Mouse (Mus musculus): ENCODE data around the gene Igf2. TPM values are rescaled to one million over a fixed set of nuclear protein-coding genes. Genes with fewer than 3 reads are reported as not detected.

Gene Igf2
- total and polyA plus RNA-seq, 3 experiments: not detected

DNA sequence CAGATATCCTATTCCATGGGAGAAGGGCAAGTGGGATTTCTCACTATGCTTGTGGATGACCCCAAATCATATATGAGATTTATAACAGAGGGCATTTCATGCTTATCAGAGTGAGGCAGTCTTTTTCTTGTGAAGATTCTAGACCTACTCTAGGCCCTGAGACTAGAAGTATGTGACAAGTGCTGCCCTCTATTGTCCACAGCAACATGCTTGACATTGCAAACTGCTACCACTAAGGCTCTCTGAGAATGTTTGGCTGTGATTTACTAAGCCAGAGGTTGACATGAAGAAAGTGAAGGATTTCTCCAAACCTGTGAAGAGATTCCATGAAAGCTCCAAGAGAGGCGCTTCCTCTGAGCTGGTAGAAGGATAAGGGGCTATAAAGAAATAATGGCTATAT is 4.5 kb upstream of the Igf2 start:
- dilution Hi-C loops (cut with MboI; ENCODE audit: extremely low pct_ligation_motif_present, extremely low pct_unique_long_range_greater_than_20kb, low sequenced_read_pairs): no loop called here
- in situ Hi-C loops (cut with MboI; ENCODE audit: low pct_ligation_motif_present, low pct_unique_long_range_greater_than_20kb, low sequenced_read_pairs): loop anchor here (10.0 kb wide), 2 partner anchors 126 to 336 kb away; no protein-coding TSS in a partner anchor
- Histone ChIP-seq H3K79me2 (replicated peaks; ENCODE audit: control insufficient read depth, extremely low read depth, insufficient read depth, poor library complexity, severe bottlenecking) (no peaks in the 10 kb centered on the region), H3K9me3 (replicated peaks; ENCODE audit: low read length) (peaks cover 22% of the 10 kb centered on the region), H3K27me3 (replicated peaks) (peaks cover 32% of the 10 kb centered on the region), H3K36me3 (replicated peaks in 1 of 2; ENCODE audit: control insufficient read depth in 1 of 2, insufficient read depth in 1 of 2, low read length in 1 of 2) (no peaks in the 10 kb centered on the region), H3K4me2 (ENCODE audit: insufficient read depth, low read depth, poor library complexity, severe bottlenecking) (no peak overlapping the region), H3K4me1 (ENCODE audit: control insufficient read depth in 1 of 2, insufficient read depth in 2 of 2) (no peaks in the 10 kb centered on the region), H3K4me3 (replicated peaks in 1 of 3; ENCODE audit: low read depth in 2 of 3, low read length in 2 of 3, poor library complexity in 1 of 3) (no peak overlapping the region), H3K27ac (ENCODE audit: insufficient read depth, low read depth) (no peak overlapping the region), H3K9ac (ENCODE audit: insufficient read depth, low read depth) (no peak overlapping the region)
- TF ChIP-seq ELF1 (IDR thresholded peaks at IDR 0.05; ENCODE audit: low read depth, low read length) (no peak), NELFE (IDR thresholded peaks at IDR 0.05; ENCODE audit: low read depth, low read length) (no peak), ZC3H11A (IDR thresholded peaks at IDR 0.05; ENCODE audit: low read depth, low read length) (no peak), POLR2A (IDR thresholded peaks at IDR 0.05; ENCODE audit: low read depth, low read length) (no peak), CTCF (conservative IDR thresholded peaks at IDR 0.05 in 1 of 2, IDR thresholded peaks at IDR 0.05 in 1 of 2; ENCODE audit: low read depth in 2 of 2, low read length in 2 of 2) (no peak; a peak in 1 of 4 replicates), SMC3 (IDR thresholded peaks at IDR 0.05; ENCODE audit: low read depth, low read length) (no peak), SIN3A (IDR thresholded peaks at IDR 0.05; ENCODE audit: low read length) (no peak), POLR2AphosphoS2 (IDR thresholded peaks at IDR 0.05; ENCODE audit: low read depth, low read length) (no peak), HCFC1 (IDR thresholded peaks at IDR 0.05; ENCODE audit: low read depth, low read length) (no peak), PAX5 (IDR thresholded peaks at IDR 0.05; ENCODE audit: low read length) (no peak), USF1 (IDR thresholded peaks at IDR 0.05; ENCODE audit: low read depth, low read length) (no peak), CHD2 (IDR thresholded peaks at IDR 0.05; ENCODE audit: low read length) (no peak), IRF4 (IDR thresholded peaks at IDR 0.05; ENCODE audit: low read depth, low read length) (no peak), ETS1 (conservative IDR thresholded peaks at IDR 0.05; ENCODE audit: low read depth, low read length) (no peak), MAFK (IDR thresholded peaks at IDR 0.05; ENCODE audit: insufficient replicate concordance, low read length) (no peak), JUN (IDR thresholded peaks at IDR 0.05; ENCODE audit: insufficient read depth, low read depth, low read length) (no peak), CHD1 (IDR thresholded peaks at IDR 0.05; ENCODE audit: low read depth, low read length) (no peak), RCOR1 (conservative IDR thresholded peaks at IDR 0.05; ENCODE audit: low read depth, low read length) (no peak)
- no peak for DNase-seq (ENCODE audit: extremely low read depth)

DNA sequence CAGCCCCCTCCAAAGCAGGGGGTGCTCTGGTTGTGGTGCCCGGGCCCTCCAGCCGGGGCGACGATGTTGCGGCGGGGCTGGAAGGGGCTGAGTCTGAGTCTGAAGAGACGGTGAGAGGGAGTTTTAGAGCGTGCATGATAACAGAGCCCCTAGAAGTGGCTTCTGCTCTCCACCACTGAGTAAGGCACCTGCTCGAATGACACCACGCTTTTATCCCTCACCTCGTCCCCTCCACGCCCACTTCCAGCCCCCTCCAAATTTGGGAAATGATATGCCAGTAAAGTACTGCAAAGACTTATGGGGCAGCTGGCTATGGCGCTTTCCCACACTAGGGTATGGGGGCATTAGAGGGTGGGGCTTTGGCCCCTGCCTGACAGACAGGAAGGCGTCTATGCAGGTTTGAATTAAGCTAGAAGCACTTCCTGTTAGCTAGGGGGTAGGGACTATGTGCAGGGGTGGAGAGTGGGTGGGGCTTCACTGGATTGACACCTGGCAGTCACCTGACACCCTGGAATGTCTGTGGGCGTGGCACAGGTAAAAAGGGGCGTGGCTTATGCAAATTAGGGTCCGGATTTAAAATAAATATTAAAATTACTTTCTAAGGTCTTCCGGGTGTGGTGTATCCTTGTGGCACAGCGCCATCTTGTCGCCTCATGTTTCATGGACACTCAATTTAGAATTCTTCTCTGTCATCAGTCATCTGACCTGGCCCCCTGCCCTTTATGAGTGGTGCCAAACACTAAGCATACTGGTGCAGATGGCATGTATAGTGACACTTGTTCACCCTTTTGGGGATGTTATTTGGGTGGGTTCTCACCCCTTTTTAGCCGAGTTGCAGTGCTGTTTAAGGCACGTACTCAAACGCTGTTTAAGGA is 3.4 kb upstream of the Igf2 start, which contains the start of gene Gm49394:
Gene Gm49394, minus strand, starts transcription at position 192 of the 875 bp plus-strand sequence.
- H3K27ac ChIP-seq (ENCODE audit: insufficient read depth, low read depth): no peak within 1 kb of the TSS

More for the DNA sequence above, 3.4 kb upstream of the Igf2 start, which contains the start of gene Gm49394:
- in situ Hi-C loops (cut with MboI; ENCODE audit: low pct_ligation_motif_present, low pct_unique_long_range_greater_than_20kb, low sequenced_read_pairs) (loop anchor here (10.0 kb wide), 2 partner anchors 125 to 335 kb away; no protein-coding TSS in a partner anchor), dilution Hi-C loops (cut with MboI; ENCODE audit: extremely low pct_ligation_motif_present, extremely low pct_unique_long_range_greater_than_20kb, low sequenced_read_pairs) (no loop called here)
- DNase-seq (ENCODE audit: extremely low read depth): no peak
- Histone ChIP-seq H3K4me3 (replicated peaks in 1 of 3; ENCODE audit: low read depth in 2 of 3, low read length in 2 of 3, poor library complexity in 1 of 3) (no peak within 1 kb of the TSS), H3K36me3 (replicated peaks in 1 of 2; ENCODE audit: control insufficient read depth in 1 of 2, insufficient read depth in 1 of 2, low read length in 1 of 2) (no peaks in the 10 kb centered on the region), H3K4me1 (ENCODE audit: control insufficient read depth in 1 of 2, insufficient read depth in 2 of 2) (no peaks in the 10 kb centered on the region), H3K9ac (ENCODE audit: insufficient read depth, low read depth) (no peak within 1 kb of the TSS), H3K79me2 (replicated peaks; ENCODE audit: control insufficient read depth, extremely low read depth, insufficient read depth, poor library complexity, severe bottlenecking) (no peaks in the 10 kb centered on the region), H3K9me3 (replicated peaks; ENCODE audit: low read length) (peaks cover 22% of the 10 kb centered on the region), H3K4me2 (ENCODE audit: insufficient read depth, low read depth, poor library complexity, severe bottlenecking) (no peak within 1 kb of the TSS), H3K27me3 (replicated peaks) (peaks cover 37% of the 10 kb centered on the region)
- TF ChIP-seq JUND (conservative IDR thresholded peaks at IDR 0.05; ENCODE audit: low read depth, low read length): no peak
- no peak for TF ChIP-seq E2F4 (IDR thresholded peaks at IDR 0.05; ENCODE audit: insufficient replicate concordance, low read depth, low read length)
- TF ChIP-seq MAX (IDR thresholded peaks at IDR 0.05; ENCODE audit: low read length): no peak
- no peak for TF ChIP-seq RAD21 (IDR thresholded peaks at IDR 0.05; ENCODE audit: low read depth, low read length)
- TF ChIP-seq ZMIZ1 (IDR thresholded peaks at IDR 0.05; ENCODE audit: low read depth, low read length): no peak
- TF ChIP-seq MAZ (IDR thresholded peaks at IDR 0.05; ENCODE audit: low read depth, low read length): no peak
- TF ChIP-seq NELFE (IDR thresholded peaks at IDR 0.05; ENCODE audit: low read depth, low read length): no peak
- TF ChIP-seq ELF1 (IDR thresholded peaks at IDR 0.05; ENCODE audit: low read depth, low read length): no peak
- no peak for TF ChIP-seq POLR2AphosphoS2 (IDR thresholded peaks at IDR 0.05; ENCODE audit: low read depth, low read length)
- TF ChIP-seq CHD2 (IDR thresholded peaks at IDR 0.05; ENCODE audit: low read length): no peak
- no peak for TF ChIP-seq HCFC1 (IDR thresholded peaks at IDR 0.05; ENCODE audit: low read depth, low read length)
- TF ChIP-seq USF2 (conservative IDR thresholded peaks at IDR 0.05; ENCODE audit: low read depth, low read length): no peak
- no peak for TF ChIP-seq TBP (conservative IDR thresholded peaks at IDR 0.05; ENCODE audit: low read depth, low read length)
- TF ChIP-seq ZNF384 (IDR thresholded peaks at IDR 0.05; ENCODE audit: low read depth, low read length): no peak

Data from CH12.LX (cell line).